Comparison of ENCODE assay signal across 20 mouse cellular contexts in genomic region chr8:92569650-92570049, GRCm38 (mm10).
DNase-seq lines count a peak whose midpoint lies in the region; ATAC-seq and TF ChIP-seq lines count a peak whose summit lies in the region.
"Had no signal": no experiment of that assay in that cellular context is flagged by ENCODE, and none has a peak within 500 bp of the region (broad histone marks: within the 10 kb centered on the region; RNA-seq: fewer than 3 reads in every experiment).

No protein-coding gene starts in this region.

- WGBS in heart, embryonic 11.5 days (ENCODE audit: insufficient replicate concordance), result 77% methylated on average over 10 of the region's 10 CpGs
- WGBS in forebrain, postnatal 0 days, result 71% methylated on average over 10 of the region's 10 CpGs

- H3K27me3 ChIP-seq in heart, embryonic 11.5 days (ENCODE audit: control insufficient read depth, insufficient read depth, low read length), result no peaks in the 10 kb centered on the region
- H3K27me3 ChIP-seq in forebrain, postnatal 0 days (ENCODE audit: insufficient read depth, low read length), result no peaks in the 10 kb centered on the region
- H3K27me3 ChIP-seq: heart, embryonic 15.5 days; limb, embryonic 15.5 days; stomach, embryonic 15.5 days had no signal

- no peak overlapping the region for H3K4me3 ChIP-seq in heart, embryonic 11.5 days (ENCODE audit: low read depth, low read length)
- H3K4me3 ChIP-seq in forebrain, postnatal 0 days (ENCODE audit: low read depth, low read length), result no peak overlapping the region
- H3K4me3 ChIP-seq: heart, adult 2 months; heart, embryonic 15.5 days; limb, embryonic 15.5 days; stomach, embryonic 15.5 days had no signal

- no peak for TF ChIP-seq CTCF in forebrain, postnatal 0 days (IDR thresholded peaks at IDR 0.05; ENCODE audit: low read depth)

- no peak for ATAC-seq in heart, embryonic 11.5 days (replicated peaks; ENCODE audit: insufficient number of reproducible peaks, low FRiP score, low TSS enrichment)
- ATAC-seq in forebrain, postnatal 0 days, result no peak
- no peak for ATAC-seq in CD4-positive, CD25-positive, alpha-beta regulatory T cell, adult 4 months
- ATAC-seq: lung, postnatal 0 days; midbrain, embryonic 16.5 days had no signal

- no peaks in the 10 kb centered on the region for H3K9me3 ChIP-seq in heart, embryonic 11.5 days (replicated peaks; ENCODE audit: control insufficient read depth, low read length)
- H3K9me3 ChIP-seq in forebrain, postnatal 0 days (ENCODE audit: low read length), result no peaks in the 10 kb centered on the region
- H3K9me3 ChIP-seq: heart, embryonic 15.5 days; limb, embryonic 15.5 days; stomach, embryonic 15.5 days had no signal

- no peak overlapping the region for H3K27ac ChIP-seq in heart, embryonic 11.5 days (ENCODE audit: low read depth, low read length)
- no peak overlapping the region for H3K27ac ChIP-seq in forebrain, postnatal 0 days (ENCODE audit: low read depth, low read length)
- H3K27ac ChIP-seq: heart, adult 2 months; heart, embryonic 15.5 days; limb, embryonic 15.5 days; stomach, embryonic 15.5 days had no signal

- H3K36me3 ChIP-seq in heart, embryonic 11.5 days (ENCODE audit: control insufficient read depth, insufficient read depth, low read length), result no peaks in the 10 kb centered on the region
- H3K36me3 ChIP-seq in forebrain, postnatal 0 days (ENCODE audit: insufficient read depth), result no peaks in the 10 kb centered on the region
- H3K36me3 ChIP-seq: heart, embryonic 15.5 days; limb, embryonic 15.5 days; stomach, embryonic 15.5 days had no signal

- no peak overlapping the region for H3K4me2 ChIP-seq in heart, embryonic 11.5 days
- H3K4me2 ChIP-seq in forebrain, postnatal 0 days (ENCODE audit: low read depth), result no peak overlapping the region
- H3K4me2 ChIP-seq: heart, embryonic 15.5 days; limb, embryonic 15.5 days; stomach, embryonic 15.5 days had no signal

- no peak overlapping the region for H3K9ac ChIP-seq in heart, embryonic 11.5 days (ENCODE audit: low read depth, low read length)
- H3K9ac ChIP-seq in forebrain, postnatal 0 days, result no peak overlapping the region
- H3K9ac ChIP-seq: heart, embryonic 15.5 days; limb, embryonic 15.5 days; stomach, embryonic 15.5 days had no signal

- H3K4me1 ChIP-seq in heart, embryonic 11.5 days (ENCODE audit: control insufficient read depth, insufficient read depth, low read length), result no peaks in the 10 kb centered on the region
- no peaks in the 10 kb centered on the region for H3K4me1 ChIP-seq in forebrain, postnatal 0 days (ENCODE audit: insufficient read depth)
- H3K4me1 ChIP-seq: heart, embryonic 15.5 days; stomach, embryonic 15.5 days had no signal

- DNase-seq in heart, adult 11 months, result peak; percentile 78
- DNase-seq in embryo, embryonic 10.5 days (ENCODE audit: low spot score), result peak; percentile 42
- peak; percentile 51 for DNase-seq in mesoderm, embryonic 11.5 days (ENCODE audit: low read depth, low spot score)
- DNase-seq in retina, embryonic 14.5 days (ENCODE audit: low spot score), result peak; percentile 42
- no peak for DNase-seq in forebrain, postnatal 0 days
- DNase-seq: cerebellum, adult 2 months; gastrocnemius, postnatal 10 days; heart, adult 2 months; heart, postnatal 4 days; kidney, adult 11 months; right cerebral cortex, postnatal 25 days; thymus, adult 18-20 months; thymus, postnatal 4 days had no signal
